Mouse (Mus musculus) frontal cortex, postnatal 10 days (tissue): ENCODE data around the gene Snx4.

Experiments
- DNase-seq, 2 experiments: peaks; one replicate each; pipeline ENCODE4 v3.0.0; 2022; ENCODE audit warnings: low spot score in 2 of 2, mixed read lengths in 1 of 2

Gene Snx4

DNA sequence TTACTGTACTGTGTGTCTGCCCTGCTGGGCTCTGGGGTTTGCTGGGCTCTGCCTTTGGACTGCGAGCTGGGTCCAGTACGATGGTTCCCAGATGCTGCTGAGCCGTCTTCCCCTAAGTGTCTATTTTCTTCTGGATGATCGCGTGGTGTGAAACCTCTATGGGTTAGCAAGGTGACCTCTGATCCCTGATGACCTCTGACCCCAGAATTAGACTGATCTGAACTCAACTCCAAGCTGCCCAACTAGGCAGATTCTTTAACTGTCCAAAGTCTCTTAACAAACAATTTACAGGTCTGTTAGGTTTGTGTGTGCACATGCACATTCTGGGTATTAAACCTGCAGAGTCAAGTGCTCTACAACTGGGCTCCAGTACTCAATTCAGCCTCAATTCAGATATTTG is 91.9 kb downstream of the Snx4 start:
- DNase-seq = no peak

- no peak for DNase-seq
Observed at GRCm38 (mm10) chr16:33343601-33344000, 92.4 kb downstream of the Snx4 start.

- peak; percentile 31 to 43 for DNase-seq
Observed at GRCm38 (mm10) chr16:33344379-33344778, 93.1 kb downstream of the Snx4 start.

GRCm38 (mm10) chr16:33344875-33345274 is 93.6 kb downstream of the Snx4 start:
- DNase-seq = no peak

- no peak for DNase-seq
Observed at GRCm38 (mm10) chr16:33346376-33346775, 95.1 kb downstream of the Snx4 start.

DNA sequence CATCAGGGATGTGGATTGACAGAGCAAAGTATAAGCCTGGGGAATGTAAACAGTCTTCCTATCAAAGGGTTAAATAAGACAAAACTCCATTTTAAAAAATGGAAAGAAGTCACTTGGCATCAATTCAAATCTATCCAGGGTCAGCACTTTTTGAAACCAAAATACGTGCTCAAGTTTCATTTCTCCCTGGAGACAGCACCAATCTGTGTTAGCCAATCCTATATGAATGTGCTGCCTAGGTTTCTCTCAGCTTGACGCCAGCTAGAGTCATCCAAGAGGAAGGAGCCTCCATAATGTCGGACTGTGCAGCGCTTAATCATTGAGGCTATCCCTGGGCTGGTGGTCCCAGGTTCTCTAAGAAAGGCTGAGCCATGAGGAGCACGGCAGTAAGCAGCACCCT is 95.9 kb downstream of the Snx4 start:
- no peak for DNase-seq
